8 mouse cellular contexts compared by ENCODE assay signal in the genomic region with DNA sequence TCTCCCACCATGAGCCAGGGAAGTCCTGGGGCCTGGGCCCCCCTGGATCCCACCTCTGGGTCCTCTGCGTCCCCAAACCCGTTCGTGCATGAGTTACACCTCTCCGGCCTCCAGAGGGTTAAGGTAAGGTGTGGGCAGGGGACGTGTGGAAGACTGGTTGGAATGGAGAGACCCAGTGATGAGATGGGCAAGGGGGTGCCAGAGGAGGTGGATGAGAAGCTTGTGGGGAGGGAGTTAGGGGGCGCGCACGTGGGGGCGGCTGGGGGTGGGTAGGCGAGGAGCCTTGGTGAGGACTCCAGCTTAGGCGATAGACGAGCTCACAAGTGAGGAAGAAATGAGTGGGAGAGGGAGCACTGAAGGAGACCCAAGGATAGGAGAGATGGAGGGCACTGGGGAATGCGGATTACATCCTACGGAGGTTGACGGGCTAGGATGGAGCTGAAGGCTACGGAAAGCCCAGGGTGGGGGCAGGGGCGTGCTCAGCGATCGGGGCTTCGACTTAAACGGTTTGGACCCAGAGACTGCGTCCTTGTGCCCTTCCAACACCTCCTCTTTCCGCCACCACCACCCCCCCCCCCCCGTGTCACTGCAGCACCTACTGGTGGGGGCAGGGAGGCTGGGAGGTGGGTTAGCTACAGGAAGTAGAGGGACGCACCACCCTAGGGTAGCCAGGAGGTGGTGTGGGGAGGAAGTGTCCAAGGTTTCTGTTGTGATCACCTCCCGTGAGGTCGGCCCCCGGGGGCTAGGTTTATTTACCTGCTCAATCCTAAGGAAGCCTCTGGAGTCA. TPM values are rescaled to one million over a fixed set of nuclear protein-coding genes. Genes with fewer than 3 reads are reported as not detected.
DNase-seq lines count a peak whose midpoint lies in the region; ATAC-seq and TF ChIP-seq lines count a peak whose summit lies in the region.
"Had no signal": no experiment of that assay in that cellular context is flagged by ENCODE, and none has a peak within 500 bp of the region (broad histone marks: within the 10 kb centered on the region; RNA-seq: fewer than 3 reads in every experiment).

No protein-coding gene starts in this region.

- H3K4me2 ChIP-seq in CH12.LX (ENCODE audit: insufficient read depth, low read depth, poor library complexity, severe bottlenecking) = peak overlapping the region; percentile 66
- peak overlapping the region; percentile 99 for H3K4me2 ChIP-seq in heart, embryonic 16.5 days (ENCODE audit: low read depth, low read length)
- H3K4me2 ChIP-seq in limb, embryonic 13.5 days (replicated peaks) = peak overlapping the region; percentile 84
- H3K4me2 ChIP-seq in midbrain, embryonic 16.5 days (ENCODE audit: low read length) = peak overlapping the region; percentile 55

- H3K9ac ChIP-seq in CH12.LX (ENCODE audit: insufficient read depth, low read depth) = peak overlapping the region; percentile 85
- peak overlapping the region; percentile 85 for H3K9ac ChIP-seq in heart, embryonic 16.5 days (ENCODE audit: low read length)
- H3K9ac ChIP-seq in limb, embryonic 13.5 days = peak overlapping the region; percentile 79
- peak overlapping the region; percentile 85 for H3K9ac ChIP-seq in midbrain, embryonic 16.5 days (ENCODE audit: low read depth, low read length)

- H3K27me3 ChIP-seq in CH12.LX (replicated peaks) = no peaks in the 10 kb centered on the region
- H3K27me3 ChIP-seq in heart, embryonic 16.5 days (ENCODE audit: control insufficient read depth, insufficient read depth, low read length) = no peaks in the 10 kb centered on the region
- no peaks in the 10 kb centered on the region for H3K27me3 ChIP-seq in limb, embryonic 13.5 days
- no peaks in the 10 kb centered on the region for H3K27me3 ChIP-seq in midbrain, embryonic 16.5 days (ENCODE audit: control insufficient read depth, insufficient read depth, low read depth, low read length)

- TF ChIP-seq RAD21 in CH12.LX (IDR thresholded peaks at IDR 0.05; ENCODE audit: low read depth, low read length) = no peak

- no peak overlapping the region; the same call in 1 of the 2 replicates for H3K27ac ChIP-seq in CH12.LX (ENCODE audit: insufficient read depth, low read depth)
- H3K27ac ChIP-seq in heart, embryonic 16.5 days (ENCODE audit: low read length) = peak overlapping the region; percentile 84; the same call in 1 of the 2 replicates
- peak overlapping the region; percentile 94 for H3K27ac ChIP-seq in limb, embryonic 13.5 days
- H3K27ac ChIP-seq in midbrain, embryonic 16.5 days (ENCODE audit: low read length) = peak overlapping the region; percentile 96

- peaks cover 10% of the 10 kb centered on the region for H3K79me2 ChIP-seq in CH12.LX (replicated peaks; ENCODE audit: control insufficient read depth, extremely low read depth, insufficient read depth, poor library complexity, severe bottlenecking)

- no peak; the same call in 1 of the 2 replicates for TF ChIP-seq POLR2A in CH12.LX (IDR thresholded peaks at IDR 0.05; ENCODE audit: low read depth, low read length)

- TF ChIP-seq EP300 in CH12.LX (IDR thresholded peaks at IDR 0.05; ENCODE audit: low read length) = no peak

- in situ Hi-C loops in CH12.LX (cut with MboI; ENCODE audit: low pct_ligation_motif_present, low pct_unique_long_range_greater_than_20kb, low sequenced_read_pairs) = no loop called here

- no peak; a peak in 1 of 4 replicates for TF ChIP-seq CTCF in CH12.LX (conservative IDR thresholded peaks at IDR 0.05 in 1 of 2, IDR thresholded peaks at IDR 0.05 in 1 of 2; ENCODE audit: low read depth in 2 of 2, low read length in 2 of 2)

- H3K36me3 ChIP-seq in CH12.LX (replicated peaks in 1 of 2; ENCODE audit: control insufficient read depth in 1 of 2, insufficient read depth in 1 of 2, low read length in 1 of 2) = peaks cover 13 to 39% of the 10 kb centered on the region in 2 experiments
- no peaks in the 10 kb centered on the region for H3K36me3 ChIP-seq in heart, embryonic 16.5 days (ENCODE audit: control insufficient read depth, insufficient read depth)
- peaks cover 24% of the 10 kb centered on the region for H3K36me3 ChIP-seq in limb, embryonic 13.5 days
- peaks cover 11% of the 10 kb centered on the region for H3K36me3 ChIP-seq in midbrain, embryonic 16.5 days (ENCODE audit: control insufficient read depth, insufficient read depth, low read length)

- dilution Hi-C loops in CH12.LX (cut with MboI; ENCODE audit: extremely low pct_ligation_motif_present, extremely low pct_unique_long_range_greater_than_20kb, low sequenced_read_pairs) = no loop called here

- WGBS in heart, embryonic 16.5 days = 1% methylated on average over 23 of the region's 28 CpGs
- 0% methylated on average over 26 of the region's 28 CpGs for WGBS in limb, embryonic 13.5 days
- WGBS in midbrain, embryonic 16.5 days = 1% methylated on average over 26 of the region's 28 CpGs

- peak overlapping the region; percentile 81 to 96 (median 92) for H3K4me3 ChIP-seq in CH12.LX (replicated peaks in 1 of 3; ENCODE audit: low read depth in 2 of 3, low read length in 2 of 3, poor library complexity in 1 of 3)
- H3K4me3 ChIP-seq in heart, embryonic 16.5 days (ENCODE audit: low read length) = peak overlapping the region; percentile 85
- H3K4me3 ChIP-seq in limb, embryonic 13.5 days = peak overlapping the region; percentile 78
- peak overlapping the region; percentile 79 for H3K4me3 ChIP-seq in midbrain, embryonic 16.5 days (ENCODE audit: low read depth, low read length)

- DNase-seq in B cell, adult 2 months = peak; percentile 47 to 54
- DNase-seq in CH12.LX (ENCODE audit: extremely low read depth) = peak; percentile 65
- peak; percentile 57 to 71 for DNase-seq in cerebellum, postnatal 14 days
- peak; percentile 29 to 30 for DNase-seq in thymus, postnatal 10 days (ENCODE audit: low spot score in 2 of 2)

- no peaks in the 10 kb centered on the region for H3K9me3 ChIP-seq in CH12.LX (replicated peaks; ENCODE audit: low read length)
- no peaks in the 10 kb centered on the region for H3K9me3 ChIP-seq in heart, embryonic 16.5 days (replicated peaks; ENCODE audit: control insufficient read depth, low read length)
- H3K9me3 ChIP-seq in limb, embryonic 13.5 days = no peaks in the 10 kb centered on the region
- H3K9me3 ChIP-seq in midbrain, embryonic 16.5 days (replicated peaks; ENCODE audit: control insufficient read depth, low read length, poor library complexity, severe bottlenecking) = no peaks in the 10 kb centered on the region

- peak; percentile 34; the same call in 1 of the 2 replicates for ATAC-seq in heart, embryonic 16.5 days (replicated peaks; ENCODE audit: extremely low read depth, insufficient read depth, low FRiP score)
- peak; percentile 13 for ATAC-seq in limb, embryonic 13.5 days (ENCODE audit: low FRiP score, low read depth)
- ATAC-seq in midbrain, embryonic 16.5 days = peak; percentile 76

- peaks cover 3 to 51% of the 10 kb centered on the region in 2 experiments for H3K4me1 ChIP-seq in CH12.LX (ENCODE audit: control insufficient read depth in 1 of 2, insufficient read depth in 2 of 2)
- peaks cover 15% of the 10 kb centered on the region for H3K4me1 ChIP-seq in heart, embryonic 16.5 days (ENCODE audit: control insufficient read depth, insufficient read depth, low read length)
- H3K4me1 ChIP-seq in limb, embryonic 13.5 days = peaks cover 19% of the 10 kb centered on the region
- peaks cover 9% of the 10 kb centered on the region for H3K4me1 ChIP-seq in midbrain, embryonic 16.5 days (ENCODE audit: control insufficient read depth, insufficient read depth, low read length)

TF ChIP-seq in CH12.LX, 34 proteins besides CTCF, POLR2A, EP300 and RAD21 (continues in another document):
- TF ChIP-seq TCF12 (IDR thresholded peaks at IDR 0.05; ENCODE audit: low read depth, low read length) (no peak), MAFK (IDR thresholded peaks at IDR 0.05; ENCODE audit: insufficient replicate concordance, low read length) (no peak), ZC3H11A (IDR thresholded peaks at IDR 0.05; ENCODE audit: low read depth, low read length) (no peak), USF2 (conservative IDR thresholded peaks at IDR 0.05; ENCODE audit: low read depth, low read length) (no peak)

RNA-seq across cellular contexts. Expression of a gene that starts 0.9 kb away (rescaled TPM):
- total RNA-seq in CH12.LX (2012; rRNA removed) (17.2 and 19.9 TPM in 2 replicates), CH12.LX (2014; rRNA removed) (10.7 and 12.3 TPM in 2 replicates)
- 66.8 and 75.2 TPM in 2 replicates for polyA plus RNA-seq in CH12.LX (2012; ENCODE audit: insufficient read length, low read depth)
- polyA plus RNA-seq in heart, embryonic 16.5 days (2015; fragmentation: Nextera tagmentation; extraction: Ambion mirVana) = 11.3 and 11.7 TPM in 2 replicates
- polyA plus RNA-seq in limb, embryonic 13.5 days (2015; fragmentation: Nextera tagmentation; extraction: Ambion mirVana) = 15.2 and 18.4 TPM in 2 replicates
- 22.6 and 24.5 TPM in 2 replicates for polyA plus RNA-seq in midbrain, embryonic 16.5 days (2015; fragmentation: Nextera tagmentation; extraction: Ambion mirVana)

RNA-seq across cellular contexts. Expression of a gene that starts 19.0 kb away (rescaled TPM):
- 0.04 TPM in 1 of 2 replicates, not detected in the other for total RNA-seq in CH12.LX (2012; rRNA removed)
- total RNA-seq in CH12.LX (2014; rRNA removed) = not detected in 2 replicates
- polyA plus RNA-seq in CH12.LX (2012; ENCODE audit: insufficient read length, low read depth) = 0.08 TPM in 1 of 2 replicates, not detected in the other
- not detected in 2 replicates for polyA plus RNA-seq in heart, embryonic 16.5 days (2015; fragmentation: Nextera tagmentation; extraction: Ambion mirVana)
- not detected in 2 replicates for polyA plus RNA-seq in limb, embryonic 13.5 days (2015; fragmentation: Nextera tagmentation; extraction: Ambion mirVana)
- not detected in 2 replicates for polyA plus RNA-seq in midbrain, embryonic 16.5 days (2015; fragmentation: Nextera tagmentation; extraction: Ambion mirVana)
- total RNA-seq: layer of hippocampus, postnatal 14 days had no signal

RNA-seq across cellular contexts. Expression of a gene that starts 21.6 kb away (rescaled TPM):
- total RNA-seq in CH12.LX (2012; rRNA removed) (239 and 308 TPM in 2 replicates), CH12.LX (2014; rRNA removed) (448 and 507 TPM in 2 replicates)
- polyA plus RNA-seq in CH12.LX (2012; ENCODE audit: insufficient read length, low read depth) = 226 and 251 TPM in 2 replicates
- 164 and 169 TPM in 2 replicates for polyA plus RNA-seq in heart, embryonic 16.5 days (2015; fragmentation: Nextera tagmentation; extraction: Ambion mirVana)
- 189 and 193 TPM in 2 replicates for polyA plus RNA-seq in limb, embryonic 13.5 days (2015; fragmentation: Nextera tagmentation; extraction: Ambion mirVana)
- 153 and 155 TPM in 2 replicates for polyA plus RNA-seq in midbrain, embryonic 16.5 days (2015; fragmentation: Nextera tagmentation; extraction: Ambion mirVana)

RNA-seq across cellular contexts. Expression of a gene that starts 25.5 kb away (rescaled TPM):
- 10.5 and 14.8 TPM in 2 replicates for total RNA-seq in CH12.LX (2012; rRNA removed)
- total RNA-seq in CH12.LX (2014; rRNA removed) = 7.8 and 8.2 TPM in 2 replicates
- 9.1 and 10.5 TPM in 2 replicates for polyA plus RNA-seq in CH12.LX (2012; ENCODE audit: insufficient read length, low read depth)
- polyA plus RNA-seq in heart, embryonic 16.5 days (2015; fragmentation: Nextera tagmentation; extraction: Ambion mirVana) = 10.1 and 12.2 TPM in 2 replicates
- 9.2 and 9.5 TPM in 2 replicates for polyA plus RNA-seq in limb, embryonic 13.5 days (2015; fragmentation: Nextera tagmentation; extraction: Ambion mirVana)
- 19.2 and 20.8 TPM in 2 replicates for polyA plus RNA-seq in midbrain, embryonic 16.5 days (2015; fragmentation: Nextera tagmentation; extraction: Ambion mirVana)

RNA-seq across cellular contexts. Expression of a gene that starts 26.0 kb away (rescaled TPM):
- total RNA-seq in CH12.LX (2012; rRNA removed) (not detected in 2 replicates), CH12.LX (2014; rRNA removed) (0.51 TPM in 1 of 2 replicates, not detected in the other)
- polyA plus RNA-seq in CH12.LX (2012; ENCODE audit: insufficient read length, low read depth) = not detected in 2 replicates
- not detected in 2 replicates for polyA plus RNA-seq in heart, embryonic 16.5 days (2015; fragmentation: Nextera tagmentation; extraction: Ambion mirVana)
- polyA plus RNA-seq in limb, embryonic 13.5 days (2015; fragmentation: Nextera tagmentation; extraction: Ambion mirVana) = not detected in 2 replicates
- polyA plus RNA-seq in midbrain, embryonic 16.5 days (2015; fragmentation: Nextera tagmentation; extraction: Ambion mirVana) = 0.08 TPM in 1 of 2 replicates, not detected in the other

Comparison
In these comparisons a context has a peak if more than half of its experiments do, and no peak if none do; other contexts are left out.
1. ATAC-seq: peak in every context shown above with its lines; median percentile 76 in midbrain, embryonic 16.5 days; 34 in heart, embryonic 16.5 days; 13 in limb, embryonic 13.5 days.